Mouse (Mus musculus): ENCODE measurements around the gene Vmn2r22. TPM values are rescaled to one million over a fixed set of nuclear protein-coding genes. Genes with fewer than 3 reads are reported as not detected.
"Not testable (repeated sequence)": the region's sequence is repeated elsewhere in the genome, so short reads cannot be mapped to it uniquely, and the experiment has no call there.

Vmn2r22 gene
- not detected in 2 replicates for polyA plus RNA-seq (2014; fragmentation: Nextera tagmentation; extraction: Ambion mirVana)

- H3K9me3 ChIP-seq (replicated peaks; ENCODE audit: control insufficient read depth, low read length); H3K27me3 ChIP-seq (ENCODE audit: control insufficient read depth, insufficient read depth, low read length); ATAC-seq (replicated peaks; ENCODE audit: insufficient number of reproducible peaks, low FRiP score, low TSS enrichment, low read depth); H3K4me3 ChIP-seq (ENCODE audit: low read depth, low read length); H3K4me1 ChIP-seq (ENCODE audit: control insufficient read depth, insufficient read depth, low read length); H3K4me2 ChIP-seq (ENCODE audit: low read depth, low read length); H3K36me3 ChIP-seq (replicated peaks; ENCODE audit: control insufficient read depth, insufficient read depth, low read depth, low read length); H3K9ac ChIP-seq (replicated peaks; ENCODE audit: low read length); DNase-seq (ENCODE audit: low spot score); H3K27ac ChIP-seq (replicated peaks; ENCODE audit: low read depth, low read length): not testable (repeated sequence)
- WGBS: 81% methylated on average over 3 of the region's 3 CpGs
Observed at GRCm38 (mm10) chr6:123650625-123651024, at the start of gene Vmn2r22. Vmn2r22 (minus strand) TSS chr6:123650725.

- H3K27ac ChIP-seq (replicated peaks; ENCODE audit: low read depth, low read length): no peak overlapping the region
- H3K4me3 ChIP-seq (ENCODE audit: low read depth, low read length): no peak overlapping the region
- H3K36me3 ChIP-seq (replicated peaks; ENCODE audit: control insufficient read depth, insufficient read depth, low read depth, low read length): no peaks in the 10 kb centered on the region
- no peak overlapping the region for H3K4me2 ChIP-seq (ENCODE audit: low read depth, low read length)
- no peaks in the 10 kb centered on the region for H3K27me3 ChIP-seq (ENCODE audit: control insufficient read depth, insufficient read depth, low read length)
- DNase-seq (ENCODE audit: low spot score) (no peak), ATAC-seq (replicated peaks; ENCODE audit: insufficient number of reproducible peaks, low FRiP score, low TSS enrichment, low read depth) (no peak)
- H3K4me1 ChIP-seq (ENCODE audit: control insufficient read depth, insufficient read depth, low read length): no peaks in the 10 kb centered on the region
- no peaks in the 10 kb centered on the region for H3K9me3 ChIP-seq (replicated peaks; ENCODE audit: control insufficient read depth, low read length)
- H3K9ac ChIP-seq (replicated peaks; ENCODE audit: low read length): no peak overlapping the region
Observed at GRCm38 (mm10) chr6:123697213-123697612, 46.7 kb upstream of the Vmn2r22 start.

GRCm38 (mm10) chr6:123696639-123697038 is 46.1 kb upstream of the Vmn2r22 start:
- not testable (repeated sequence) for H3K36me3 ChIP-seq (replicated peaks; ENCODE audit: control insufficient read depth, insufficient read depth, low read depth, low read length); H3K4me2 ChIP-seq (ENCODE audit: low read depth, low read length); H3K27ac ChIP-seq (replicated peaks; ENCODE audit: low read depth, low read length); ATAC-seq (replicated peaks; ENCODE audit: insufficient number of reproducible peaks, low FRiP score, low TSS enrichment, low read depth); H3K9ac ChIP-seq (replicated peaks; ENCODE audit: low read length); H3K27me3 ChIP-seq (ENCODE audit: control insufficient read depth, insufficient read depth, low read length); DNase-seq (ENCODE audit: low spot score); H3K9me3 ChIP-seq (replicated peaks; ENCODE audit: control insufficient read depth, low read length); H3K4me1 ChIP-seq (ENCODE audit: control insufficient read depth, insufficient read depth, low read length); H3K4me3 ChIP-seq (ENCODE audit: low read depth, low read length)
- 42% methylated on average over 1 of the region's 1 CpGs for WGBS

- WGBS: 68% methylated on average over 6 of the region's 6 CpGs
- H3K27ac ChIP-seq (replicated peaks; ENCODE audit: low read depth, low read length): no peak overlapping the region
- H3K27me3 ChIP-seq (ENCODE audit: control insufficient read depth, insufficient read depth, low read length): no peaks in the 10 kb centered on the region
- no peaks in the 10 kb centered on the region for H3K4me1 ChIP-seq (ENCODE audit: control insufficient read depth, insufficient read depth, low read length)
- no peaks in the 10 kb centered on the region for H3K36me3 ChIP-seq (replicated peaks; ENCODE audit: control insufficient read depth, insufficient read depth, low read depth, low read length)
- no peak for ATAC-seq (replicated peaks; ENCODE audit: insufficient number of reproducible peaks, low FRiP score, low TSS enrichment, low read depth)
- peak; percentile 28 for DNase-seq (ENCODE audit: low spot score)
- H3K4me3 ChIP-seq (ENCODE audit: low read depth, low read length): no peak overlapping the region
- H3K9ac ChIP-seq (replicated peaks; ENCODE audit: low read length): no peak overlapping the region
- no peaks in the 10 kb centered on the region for H3K9me3 ChIP-seq (replicated peaks; ENCODE audit: control insufficient read depth, low read length)
- H3K4me2 ChIP-seq (ENCODE audit: low read depth, low read length): no peak overlapping the region
Observed at GRCm38 (mm10) chr6:123657040-123657439, 6.5 kb upstream of the Vmn2r22 start.

GRCm38 (mm10) chr6:123639394-123639793 is 11.1 kb downstream of the Vmn2r22 start:
- 82% methylated on average over 4 of the region's 4 CpGs for WGBS
- not testable (repeated sequence) for H3K4me3 ChIP-seq (ENCODE audit: low read depth, low read length); H3K4me1 ChIP-seq (ENCODE audit: control insufficient read depth, insufficient read depth, low read length)

GRCm38 (mm10) chr6:123623784-123624183 is 26.7 kb downstream of the Vmn2r22 start:
- not testable (repeated sequence) for H3K9ac ChIP-seq (replicated peaks; ENCODE audit: low read length); H3K36me3 ChIP-seq (replicated peaks; ENCODE audit: control insufficient read depth, insufficient read depth, low read depth, low read length); H3K4me2 ChIP-seq (ENCODE audit: low read depth, low read length); H3K4me1 ChIP-seq (ENCODE audit: control insufficient read depth, insufficient read depth, low read length); H3K27me3 ChIP-seq (ENCODE audit: control insufficient read depth, insufficient read depth, low read length); ATAC-seq (replicated peaks; ENCODE audit: insufficient number of reproducible peaks, low FRiP score, low TSS enrichment, low read depth); H3K9me3 ChIP-seq (replicated peaks; ENCODE audit: control insufficient read depth, low read length); DNase-seq (ENCODE audit: low spot score); H3K4me3 ChIP-seq (ENCODE audit: low read depth, low read length); H3K27ac ChIP-seq (replicated peaks; ENCODE audit: low read depth, low read length)
- WGBS: no CpG with 5 or more reads among the region's 2 CpGs

More at GRCm38 (mm10) chr6:123639394-123639793, 11.1 kb downstream of the Vmn2r22 start:
- H3K36me3 ChIP-seq (replicated peaks; ENCODE audit: control insufficient read depth, insufficient read depth, low read depth, low read length); H3K27ac ChIP-seq (replicated peaks; ENCODE audit: low read depth, low read length); H3K9me3 ChIP-seq (replicated peaks; ENCODE audit: control insufficient read depth, low read length); DNase-seq (ENCODE audit: low spot score); ATAC-seq (replicated peaks; ENCODE audit: insufficient number of reproducible peaks, low FRiP score, low TSS enrichment, low read depth); H3K27me3 ChIP-seq (ENCODE audit: control insufficient read depth, insufficient read depth, low read length); H3K4me2 ChIP-seq (ENCODE audit: low read depth, low read length); H3K9ac ChIP-seq (replicated peaks; ENCODE audit: low read length): not testable (repeated sequence)

- H3K9ac ChIP-seq (replicated peaks; ENCODE audit: low read length); H3K27ac ChIP-seq (replicated peaks; ENCODE audit: low read depth, low read length); H3K4me1 ChIP-seq (ENCODE audit: control insufficient read depth, insufficient read depth, low read length); H3K27me3 ChIP-seq (ENCODE audit: control insufficient read depth, insufficient read depth, low read length); H3K9me3 ChIP-seq (replicated peaks; ENCODE audit: control insufficient read depth, low read length); H3K4me2 ChIP-seq (ENCODE audit: low read depth, low read length); ATAC-seq (replicated peaks; ENCODE audit: insufficient number of reproducible peaks, low FRiP score, low TSS enrichment, low read depth); H3K36me3 ChIP-seq (replicated peaks; ENCODE audit: control insufficient read depth, insufficient read depth, low read depth, low read length); H3K4me3 ChIP-seq (ENCODE audit: low read depth, low read length); DNase-seq (ENCODE audit: low spot score): not testable (repeated sequence)
- no CpG with 5 or more reads among the region's 5 CpGs for WGBS
Observed at GRCm38 (mm10) chr6:123588368-123588767, 62.2 kb downstream of the Vmn2r22 start.

- not testable (repeated sequence) for H3K9me3 ChIP-seq (replicated peaks; ENCODE audit: control insufficient read depth, low read length); H3K27ac ChIP-seq (replicated peaks; ENCODE audit: low read depth, low read length); H3K4me3 ChIP-seq (ENCODE audit: low read depth, low read length); H3K27me3 ChIP-seq (ENCODE audit: control insufficient read depth, insufficient read depth, low read length); H3K9ac ChIP-seq (replicated peaks; ENCODE audit: low read length); ATAC-seq (replicated peaks; ENCODE audit: insufficient number of reproducible peaks, low FRiP score, low TSS enrichment, low read depth); H3K4me2 ChIP-seq (ENCODE audit: low read depth, low read length); H3K36me3 ChIP-seq (replicated peaks; ENCODE audit: control insufficient read depth, insufficient read depth, low read depth, low read length); H3K4me1 ChIP-seq (ENCODE audit: control insufficient read depth, insufficient read depth, low read length); DNase-seq (ENCODE audit: low spot score)
- no CpG with 5 or more reads among the region's 2 CpGs for WGBS
Observed at GRCm38 (mm10) chr6:123587796-123588328, 62.7 kb downstream of the Vmn2r22 start.
